Mouse (Mus musculus) E14TG2a.4 (cell line): ENCODE results near the gene Rb1.

Source experiments
- CTCF ChIP-seq: conservative IDR thresholded peaks from 2 replicates; pipeline ENCODE4 v1.5.1; 2014; ENCODE audit warnings: low read length
- POU5F1 ChIP-seq: IDR thresholded peaks from 2 replicates; pipeline ENCODE4 v1.6.1; 2014; ENCODE audit warnings: low read length, borderline replicate concordance

- no peak for TF ChIP-seq CTCF
- no peak for TF ChIP-seq POU5F1
Measured at GRCm38 (mm10) chr14:73210196-73210595, 115.4 kb downstream of the Rb1 start.
